In genomic region chr8:123476911-123477736, GRCm38 (mm10) we compare ENCODE assay signal across 7 mouse cellular contexts. TPM values are rescaled to one million over a fixed set of nuclear protein-coding genes. Genes with fewer than 3 reads are reported as not detected.
DNase-seq lines count a peak whose midpoint lies in the region; ATAC-seq and TF ChIP-seq lines count a peak whose summit lies in the region.

No protein-coding gene starts in this region.

- TF ChIP-seq POLR2A in thymus, adult 2 months (IDR thresholded peaks at IDR 0.05; ENCODE audit: control insufficient read depth, extremely low read depth, insufficient read depth, low read length, poor library complexity) = no peak

- peak overlapping the region; percentile 66 for H3K4me3 ChIP-seq in thymus, adult 2 months (ENCODE audit: control insufficient read depth, insufficient read depth, low read length)
- H3K4me3 ChIP-seq in heart, embryonic 15.5 days = peak overlapping the region; percentile 99
- H3K4me3 ChIP-seq in liver, embryonic 12.5 days = peak overlapping the region; percentile 80
- H3K4me3 ChIP-seq in neural tube, embryonic 11.5 days (ENCODE audit: low read depth, low read length) = peak overlapping the region; percentile 88

- H3K9me3 ChIP-seq in heart, embryonic 15.5 days (replicated peaks) = no peaks in the 10 kb centered on the region
- no peaks in the 10 kb centered on the region for H3K9me3 ChIP-seq in liver, embryonic 12.5 days (replicated peaks)
- no peaks in the 10 kb centered on the region for H3K9me3 ChIP-seq in neural tube, embryonic 11.5 days (ENCODE audit: control insufficient read depth, low read length)

- H3K9ac ChIP-seq in heart, embryonic 15.5 days = peak overlapping the region; percentile 85
- peak overlapping the region; percentile 84 for H3K9ac ChIP-seq in liver, embryonic 12.5 days
- peak overlapping the region; percentile 92 for H3K9ac ChIP-seq in neural tube, embryonic 11.5 days (ENCODE audit: low read length)

- DNase-seq in thymus, adult 2 months = peak; percentile 11
- DNase-seq in thymus, adult 18-20 months = no peak
- DNase-seq in c-Kit-positive CD71-positive TER-119-positive erythroid progenitor cells, embryonic 14.5 days (ENCODE audit: low spot score) = peak; percentile 34
- peak; percentile 47 for DNase-seq in neural tube, embryonic 11.5 days (ENCODE audit: low spot score)
- DNase-seq in frontal cortex, postnatal 10 days (ENCODE audit: low spot score in 2 of 2) = no peak

- H3K4me2 ChIP-seq in heart, embryonic 15.5 days = peak overlapping the region; percentile 81
- H3K4me2 ChIP-seq in liver, embryonic 12.5 days = peak overlapping the region; percentile 74
- H3K4me2 ChIP-seq in neural tube, embryonic 11.5 days (ENCODE audit: low read depth) = peak overlapping the region; percentile 81

- H3K4me1 ChIP-seq in thymus, adult 2 months (replicated peaks; ENCODE audit: control insufficient read depth, insufficient read depth, low read length) = peaks cover 24% of the 10 kb centered on the region
- peaks cover 17% of the 10 kb centered on the region for H3K4me1 ChIP-seq in heart, embryonic 15.5 days (replicated peaks)
- H3K4me1 ChIP-seq in liver, embryonic 12.5 days = peaks cover 29% of the 10 kb centered on the region
- H3K4me1 ChIP-seq in neural tube, embryonic 11.5 days (ENCODE audit: control insufficient read depth, insufficient read depth, low read length) = peaks cover 7% of the 10 kb centered on the region

- ATAC-seq in heart, embryonic 15.5 days (replicated peaks; ENCODE audit: insufficient number of reproducible peaks, insufficient read depth, low FRiP score, low read depth) = no peak
- ATAC-seq in liver, embryonic 12.5 days = peak; percentile 16; the same call in 1 of the 2 replicates
- peak; percentile 56 for ATAC-seq in neural tube, embryonic 11.5 days (ENCODE audit: insufficient read depth, low FRiP score, low TSS enrichment)

- 14% methylated on average over 34 of the region's 34 CpGs for WGBS in thymus, adult 2 months
- WGBS in heart, embryonic 15.5 days = 9% methylated on average over 34 of the region's 34 CpGs
- WGBS in liver, embryonic 12.5 days (ENCODE audit: insufficient replicate concordance) = 10% methylated on average over 34 of the region's 34 CpGs
- 9% methylated on average over 34 of the region's 34 CpGs for WGBS in neural tube, embryonic 11.5 days

- H3K27me3 ChIP-seq in thymus, adult 2 months (ENCODE audit: control insufficient read depth, insufficient read depth, low read length) = no peaks in the 10 kb centered on the region
- no peaks in the 10 kb centered on the region for H3K27me3 ChIP-seq in heart, embryonic 15.5 days
- no peaks in the 10 kb centered on the region for H3K27me3 ChIP-seq in liver, embryonic 12.5 days (replicated peaks)
- no peaks in the 10 kb centered on the region for H3K27me3 ChIP-seq in neural tube, embryonic 11.5 days (ENCODE audit: control insufficient read depth, insufficient read depth, low read length)

- TF ChIP-seq CTCF in thymus, adult 2 months (IDR thresholded peaks at IDR 0.05; ENCODE audit: borderline replicate concordance, control insufficient read depth, extremely low read depth, insufficient read depth, low read length, poor library complexity) = no peak

- no peak overlapping the region for H3K27ac ChIP-seq in thymus, adult 2 months (ENCODE audit: control insufficient read depth, insufficient read depth, low read length)
- peak overlapping the region; percentile 98 for H3K27ac ChIP-seq in heart, embryonic 15.5 days
- H3K27ac ChIP-seq in liver, embryonic 12.5 days = peak overlapping the region; percentile 88; the same call in 1 of the 2 replicates
- H3K27ac ChIP-seq in neural tube, embryonic 11.5 days (ENCODE audit: low read depth, low read length) = no peak overlapping the region

- H3K36me3 ChIP-seq in thymus, adult 2 months (ENCODE audit: control insufficient read depth, insufficient read depth, low read length) = 0 out of 2 replicates have a peak, but pooled peaks cover 4% of the 10 kb centered on the region
- peaks cover 4% of the 10 kb centered on the region; the same call in 1 of the 2 replicates for H3K36me3 ChIP-seq in heart, embryonic 15.5 days
- H3K36me3 ChIP-seq in liver, embryonic 12.5 days = peaks cover 22% of the 10 kb centered on the region
- H3K36me3 ChIP-seq in neural tube, embryonic 11.5 days (ENCODE audit: control insufficient read depth, insufficient read depth, low read length) = 0 out of 2 replicates have a peak, but pooled peaks cover 2% of the 10 kb centered on the region

RNA-seq across cellular contexts. Expression of gene Afg3l1, which starts 0.6 kb away (rescaled TPM):
- polyA plus RNA-seq in thymus, adult 2 months (2012; rRNA removed) = 29.9 and 33.4 TPM in 2 replicates
- polyA plus RNA-seq in heart, embryonic 15.5 days (2015; fragmentation: Nextera tagmentation; extraction: Ambion mirVana) = 40.2 and 41.6 TPM in 2 replicates
- 38.0 and 38.4 TPM in 2 replicates for polyA plus RNA-seq in liver, embryonic 12.5 days (2016; fragmentation: Nextera tagmentation; extraction: Ambion mirVana)
- polyA plus RNA-seq in neural tube, embryonic 11.5 days (2014; fragmentation: Nextera tagmentation; extraction: Ambion mirVana) = 32.4 and 41.4 TPM in 2 replicates

RNA-seq across cellular contexts. Expression of gene Dbndd1, which starts 38.1 kb away (rescaled TPM):
- polyA plus RNA-seq in thymus, adult 2 months (2012; rRNA removed) = 1.3 and 2.1 TPM in 2 replicates
- polyA plus RNA-seq in heart, embryonic 15.5 days (2015; fragmentation: Nextera tagmentation; extraction: Ambion mirVana) = 0.73 and 1.4 TPM in 2 replicates
- polyA plus RNA-seq in liver, embryonic 12.5 days (2016; fragmentation: Nextera tagmentation; extraction: Ambion mirVana) = 0.42 and 0.56 TPM in 2 replicates
- 38.6 and 46.3 TPM in 2 replicates for polyA plus RNA-seq in neural tube, embryonic 11.5 days (2014; fragmentation: Nextera tagmentation; extraction: Ambion mirVana)

RNA-seq across cellular contexts. Expression of gene Gas8, which starts 41.5 kb away (rescaled TPM):
- 9.7 and 9.9 TPM in 2 replicates for polyA plus RNA-seq in thymus, adult 2 months (2012; rRNA removed)
- polyA plus RNA-seq in heart, embryonic 15.5 days (2015; fragmentation: Nextera tagmentation; extraction: Ambion mirVana) = 12.9 and 14.7 TPM in 2 replicates
- polyA plus RNA-seq in liver, embryonic 12.5 days (2016; fragmentation: Nextera tagmentation; extraction: Ambion mirVana) = 5.4 and 8.6 TPM in 2 replicates
- 39.0 and 45.5 TPM in 2 replicates for polyA plus RNA-seq in neural tube, embryonic 11.5 days (2014; fragmentation: Nextera tagmentation; extraction: Ambion mirVana)

RNA-seq across cellular contexts. Expression of gene Def8, which starts 53.8 kb away (rescaled TPM):
- polyA plus RNA-seq in thymus, adult 2 months (2012; rRNA removed) = 31.1 and 32.6 TPM in 2 replicates
- polyA plus RNA-seq in heart, embryonic 15.5 days (2015; fragmentation: Nextera tagmentation; extraction: Ambion mirVana) = 25.7 and 33.3 TPM in 2 replicates
- 17.2 and 18.4 TPM in 2 replicates for polyA plus RNA-seq in liver, embryonic 12.5 days (2016; fragmentation: Nextera tagmentation; extraction: Ambion mirVana)
- 36.5 and 41.7 TPM in 2 replicates for polyA plus RNA-seq in neural tube, embryonic 11.5 days (2014; fragmentation: Nextera tagmentation; extraction: Ambion mirVana)

Comparison
In these comparisons a context has a peak if more than half of its experiments do, and no peak if none do; other contexts are left out.
1. DNase-seq: peak in thymus, adult 2 months (single experiment), c-Kit-positive CD71-positive TER-119-positive erythroid progenitor cells, embryonic 14.5 days (single experiment) and neural tube, embryonic 11.5 days (single experiment); none in thymus, adult 18-20 months (0 of 2) and frontal cortex, postnatal 10 days (0 of 2).
2. H3K27ac ChIP-seq: peak in heart, embryonic 15.5 days (single experiment) and liver, embryonic 12.5 days (single experiment); none in thymus, adult 2 months (single experiment) and neural tube, embryonic 11.5 days (single experiment).
3. RNA of gene Dbndd1, which starts 38.1 kb away (polyA plus RNA-seq): 38.6 to 46.3 TPM in neural tube, embryonic 11.5 days; 1.3 to 2.1 TPM in thymus, adult 2 months, 0.73 to 1.4 TPM in heart, embryonic 15.5 days and 0.42 to 0.56 TPM in liver, embryonic 12.5 days; every median in the first group is over 10 times any median in the second.
4. Peak in every context shown above with its lines, with median percentiles within 50 percentile points of each other: H3K4me3 ChIP-seq, H3K4me2 ChIP-seq and H3K9ac ChIP-seq.